Mouse (Mus musculus): ENCODE data around the gene Nfyc. TPM values are rescaled to one million over a fixed set of nuclear protein-coding genes. Genes with fewer than 3 reads are reported as not detected.
A peak's percentile ranks its signal among the peaks of the same experiment; 100 is the strongest.

The Nfyc gene
- total and polyA plus RNA-seq, 3 experiments, result 33.6 to 51.1 (median 41.0) TPM

GRCm38 (mm10) chr4:120825577-120826326 is 5.6 kb downstream of the Nfyc start (continued):
- TF ChIP-seq CHD1 (IDR thresholded peaks at IDR 0.05; ENCODE audit: low read depth, low read length), result peak; percentile 10; the same call in 1 of the 2 replicates
- TF ChIP-seq UBTF (IDR thresholded peaks at IDR 0.05; ENCODE audit: low read depth, low read length), result no peak
- TF ChIP-seq EP300 (IDR thresholded peaks at IDR 0.05; ENCODE audit: low read length), result peak; percentile 26; the same call in 1 of the 2 replicates
- TF ChIP-seq MEF2A (IDR thresholded peaks at IDR 0.05; ENCODE audit: borderline replicate concordance, low read depth, low read length), result 0 out of 2 replicates have a peak, but pooled peaks have one; percentile 9
- TF ChIP-seq ZC3H11A (IDR thresholded peaks at IDR 0.05; ENCODE audit: low read depth, low read length), result no peak
- peak; percentile 69 for TF ChIP-seq HCFC1 (IDR thresholded peaks at IDR 0.05; ENCODE audit: low read depth, low read length)
- TF ChIP-seq RAD21 (IDR thresholded peaks at IDR 0.05; ENCODE audit: low read depth, low read length), result no peak
- TF ChIP-seq E2F4 (IDR thresholded peaks at IDR 0.05; ENCODE audit: insufficient replicate concordance, low read depth, low read length), result peak; percentile 32; the same call in 1 of the 2 replicates

GRCm38 (mm10) chr4:120825100-120825553 is 6.2 kb downstream of the Nfyc start:
- in situ Hi-C loops (cut with MboI; ENCODE audit: low pct_ligation_motif_present, low pct_unique_long_range_greater_than_20kb, low sequenced_read_pairs) (no loop called here), dilution Hi-C loops (cut with MboI; ENCODE audit: extremely low pct_ligation_motif_present, extremely low pct_unique_long_range_greater_than_20kb, low sequenced_read_pairs) (no loop called here)
- Histone ChIP-seq H3K27me3 (replicated peaks) (no peaks in the 10 kb centered on the region), H3K36me3 (replicated peaks in 1 of 2; ENCODE audit: control insufficient read depth in 1 of 2, insufficient read depth in 1 of 2, low read length in 1 of 2) (peaks cover 0 to 3% of the 10 kb centered on the region in 2 experiments), H3K9ac (ENCODE audit: insufficient read depth, low read depth) (peak overlapping the region; percentile 94), H3K27ac (ENCODE audit: insufficient read depth, low read depth) (peak overlapping the region; percentile 90), H3K4me2 (ENCODE audit: insufficient read depth, low read depth, poor library complexity, severe bottlenecking) (peak overlapping the region; percentile 65; the same call in 1 of the 2 replicates), H3K4me1 (ENCODE audit: control insufficient read depth in 1 of 2, insufficient read depth in 2 of 2) (peaks cover 9 to 47% of the 10 kb centered on the region in 2 experiments), H3K79me2 (replicated peaks; ENCODE audit: control insufficient read depth, extremely low read depth, insufficient read depth, poor library complexity, severe bottlenecking) (peaks cover 43% of the 10 kb centered on the region), H3K9me3 (replicated peaks; ENCODE audit: low read length) (no peaks in the 10 kb centered on the region), H3K4me3 (replicated peaks in 1 of 3; ENCODE audit: low read depth in 2 of 3, low read length in 2 of 3, poor library complexity in 1 of 3) (peak overlapping the region; percentile 69 to 90 (median 83))
- no peak; the same call in 1 of the 2 replicates for TF ChIP-seq CHD1 (IDR thresholded peaks at IDR 0.05; ENCODE audit: low read depth, low read length)
- TF ChIP-seq NRF1 (IDR thresholded peaks at IDR 0.05; ENCODE audit: low read depth, low read length), result peak; percentile 76
- peak; percentile 39; the same call in 1 of the 2 replicates for TF ChIP-seq MXI1 (IDR thresholded peaks at IDR 0.05; ENCODE audit: low read depth, low read length)
- TF ChIP-seq POLR2A (IDR thresholded peaks at IDR 0.05; ENCODE audit: low read depth, low read length), result peak; percentile 62
- TF ChIP-seq RAD21 (IDR thresholded peaks at IDR 0.05; ENCODE audit: low read depth, low read length), result no peak
- TF ChIP-seq MYC (IDR thresholded peaks at IDR 0.05; ENCODE audit: low read depth, low read length), result no peak
- no peak for TF ChIP-seq CTCF (conservative IDR thresholded peaks at IDR 0.05 in 1 of 2, IDR thresholded peaks at IDR 0.05 in 1 of 2; ENCODE audit: low read depth in 2 of 2, low read length in 2 of 2)
- TF ChIP-seq UBTF (IDR thresholded peaks at IDR 0.05; ENCODE audit: low read depth, low read length), result 0 out of 2 replicates have a peak, but pooled peaks have one; percentile 15
- peak; percentile 30; the same call in 1 of the 2 replicates for TF ChIP-seq TBP (conservative IDR thresholded peaks at IDR 0.05; ENCODE audit: low read depth, low read length)
- no peak for TF ChIP-seq JUN (IDR thresholded peaks at IDR 0.05; ENCODE audit: insufficient read depth, low read depth, low read length)
- peak; percentile 46; the same call in 1 of the 2 replicates for TF ChIP-seq NELFE (IDR thresholded peaks at IDR 0.05; ENCODE audit: low read depth, low read length)
- TF ChIP-seq USF2 (conservative IDR thresholded peaks at IDR 0.05; ENCODE audit: low read depth, low read length), result no peak
- TF ChIP-seq E2F4 (IDR thresholded peaks at IDR 0.05; ENCODE audit: insufficient replicate concordance, low read depth, low read length), result no peak
- TF ChIP-seq JUND (conservative IDR thresholded peaks at IDR 0.05; ENCODE audit: low read depth, low read length), result no peak
- TF ChIP-seq ELF1 (IDR thresholded peaks at IDR 0.05; ENCODE audit: low read depth, low read length), result peak; percentile 69
- TF ChIP-seq SIN3A (IDR thresholded peaks at IDR 0.05; ENCODE audit: low read length), result no peak
- peak; percentile 11; the same call in 1 of the 2 replicates for TF ChIP-seq ZMIZ1 (IDR thresholded peaks at IDR 0.05; ENCODE audit: low read depth, low read length)
- TF ChIP-seq ZNF384 (IDR thresholded peaks at IDR 0.05; ENCODE audit: low read depth, low read length), result no peak
- TF ChIP-seq TCF12 (IDR thresholded peaks at IDR 0.05; ENCODE audit: low read depth, low read length), result peak; percentile 53
- TF ChIP-seq GABPA (IDR thresholded peaks at IDR 0.05; ENCODE audit: insufficient replicate concordance, low read depth, low read length), result no peak
- peak; percentile 84 for DNase-seq (ENCODE audit: extremely low read depth)

Data from CH12.LX (cell line).